Mouse (Mus musculus): Measurements from ENCODE around the gene Elmo2. TPM values are rescaled to one million over a fixed set of nuclear protein-coding genes. Genes with fewer than 3 reads are reported as not detected.

Gene Elmo2
- total and polyA plus RNA-seq, 3 experiments: 17.4 to 27.6 TPM; not detected in 1

- DNase-seq (ENCODE audit: low read depth, low spot score): peak; percentile 92
- Histone ChIP-seq H3K27ac (ENCODE audit: control insufficient read depth, low read depth, low read length) (peak overlapping the region; percentile 60; the same call in 1 of the 2 replicates), H3K4me3 (ENCODE audit: control insufficient read depth in 1 of 2, insufficient read depth in 1 of 2, low read depth in 2 of 2, low read length in 2 of 2) (peak overlapping the region; percentile 34 to 41; a peak in 3 of 4 replicates), H3K4me1 (ENCODE audit: control insufficient read depth in 1 of 2, insufficient read depth in 2 of 2, low read length in 2 of 2) (peaks cover 2 to 17% of the 10 kb centered on the region in 2 experiments), H3K27me3 (ENCODE audit: control insufficient read depth in 1 of 2, insufficient read depth in 2 of 2, low read length in 2 of 2) (no peaks in the 10 kb centered on the region), H3K79me2 (ENCODE audit: control insufficient read depth, insufficient read depth, low read length, poor library complexity) (no peaks in the 10 kb centered on the region), H3K9ac (ENCODE audit: control insufficient read depth, low read depth, low read length, poor library complexity, severe bottlenecking) (peak overlapping the region; percentile 44), H3K36me3 (ENCODE audit: control insufficient read depth in 1 of 2, insufficient read depth in 2 of 2, low read length in 2 of 2) (peaks cover 0 to 8% of the 10 kb centered on the region in 2 experiments; a peak in 2 of 4 replicates), H3K9me3 (replicated peaks; ENCODE audit: insufficient read depth, low read length) (no peaks in the 10 kb centered on the region)
- TF ChIP-seq MAZ (IDR thresholded peaks at IDR 0.05; ENCODE audit: low read depth, low read length) (peak; percentile 65; the same call in 1 of the 2 replicates), GABPA (IDR thresholded peaks at IDR 0.05; ENCODE audit: low read depth, low read length) (no peak), ZC3H11A (IDR thresholded peaks at IDR 0.05; ENCODE audit: low read depth, low read length) (no peak), SIN3A (IDR thresholded peaks at IDR 0.05; ENCODE audit: low read length) (no peak), MEF2A (IDR thresholded peaks at IDR 0.05; ENCODE audit: extremely low read depth, insufficient replicate concordance, low read depth, low read length, poor library complexity, severe bottlenecking) (no peak), HCFC1 (IDR thresholded peaks at IDR 0.05; ENCODE audit: low read depth, low read length) (peak; percentile 37), CHD1 (IDR thresholded peaks at IDR 0.05; ENCODE audit: low read depth, low read length) (no peak), TBP (IDR thresholded peaks at IDR 0.05; ENCODE audit: low read depth, low read length) (no peak), ETS1 (IDR thresholded peaks at IDR 0.05; ENCODE audit: low read depth, low read length) (0 out of 2 replicates have a peak, but pooled peaks have one; percentile 26), TCF12 (IDR thresholded peaks at IDR 0.05; ENCODE audit: low read depth, low read length) (0 out of 2 replicates have a peak, but pooled peaks have one; percentile 13), MYB (IDR thresholded peaks at IDR 0.05; ENCODE audit: low read depth, low read length) (no peak), GATA1 (IDR thresholded peaks at IDR 0.05; ENCODE audit: low read depth, low read length) (peak; percentile 96), USF1 (IDR thresholded peaks at IDR 0.05; ENCODE audit: low read depth, low read length) (no peak), POLR2A (IDR thresholded peaks at IDR 0.05; ENCODE audit: control insufficient read depth in 1 of 2, insufficient read depth in 1 of 2, low read depth in 1 of 2, low read length in 2 of 2, poor library complexity in 1 of 2) (peak in 1 of 2 experiments; percentile 24; a peak in 1 of 4 replicates), KAT2A (conservative IDR thresholded peaks at IDR 0.05; ENCODE audit: low read depth, low read length) (no peak), ELF1 (IDR thresholded peaks at IDR 0.05; ENCODE audit: low read depth, low read length) (peak; percentile 77), USF2 (IDR thresholded peaks at IDR 0.05; ENCODE audit: borderline replicate concordance in 1 of 2, insufficient read depth in 1 of 2, low read depth in 1 of 2, low read length in 2 of 2) (no peak), MXI1 (IDR thresholded peaks at IDR 0.05; ENCODE audit: low read depth, low read length) (peak; percentile 65; the same call in 1 of the 2 replicates), JUND (IDR thresholded peaks at IDR 0.05; ENCODE audit: low read depth, low read length) (no peak), EP300 (IDR thresholded peaks at IDR 0.05; ENCODE audit: low read depth in 1 of 2, low read length in 2 of 2) (0 out of 4 replicates have a peak, but pooled peaks of 1 of the 2 experiments have one; percentile 23), NELFE (IDR thresholded peaks at IDR 0.05; ENCODE audit: low read depth, low read length) (no peak), RAD21 (IDR thresholded peaks at IDR 0.05; ENCODE audit: low read depth, low read length) (no peak; the same call in 1 of the 2 replicates), MAX (IDR thresholded peaks at IDR 0.05; ENCODE audit: low read length) (no peak)
These were observed 40.8 kb upstream of the Elmo2 start for GRCm38 (mm10) chr2:165367047-165367520.

All from MEL (cell line).